Mouse (Mus musculus) midbrain, embryonic 11.5 days (tissue): ENCODE measurements around the gene Gm45062. TPM values are rescaled to one million over a fixed set of nuclear protein-coding genes. Genes with fewer than 3 reads are reported as not detected.

Experiments
- ATAC-seq: fragments of 200-750 bp; cut with Nextera tagmentation; 2 replicates; pipeline ENCODE4 v1.8.0; 2017; ENCODE audit warnings: moderate TSS enrichment, moderate library complexity; ENCODE audit not compliant: low FRiP score
- DNase-seq: peaks from one replicate; pipeline ENCODE4 v3.0.0; 2015; ENCODE audit warnings: low spot score; ENCODE audit errors: missing footprints
- H3K27ac ChIP-seq: fragments of 300-500 bp; sonication (generic); 2 replicates; pipeline ENCODE4 v1.5.1; 2014; ENCODE audit warnings: low read depth, low read length
- H3K27me3 ChIP-seq: fragments of 300-500 bp; sonication (generic); 2 replicates; pipeline ENCODE4 v1.6.1; 2014; ENCODE audit warnings: mild to moderate bottlenecking, low read length, moderate library complexity, mixed read lengths; ENCODE audit not compliant: control insufficient read depth, insufficient read depth
- H3K36me3 ChIP-seq: fragments of 300-500 bp; sonication (generic); 2 replicates; pipeline ENCODE4 v1.6.1; 2014; ENCODE audit warnings: mild to moderate bottlenecking, low read length, moderate library complexity, mixed read lengths; ENCODE audit not compliant: control insufficient read depth, insufficient read depth
- H3K4me1 ChIP-seq: fragments of 300-500 bp; sonication (generic); 2 replicates; pipeline ENCODE4 v1.6.1; 2014; ENCODE audit warnings: low read length; ENCODE audit not compliant: control insufficient read depth, insufficient read depth
- H3K4me2 ChIP-seq: fragments of 300-500 bp; sonication (generic); 2 replicates; pipeline ENCODE4 v1.6.1; 2014; ENCODE audit warnings: mild to moderate bottlenecking, moderate library complexity
- H3K4me3 ChIP-seq: fragments of 300-500 bp; sonication (generic); 2 replicates; pipeline ENCODE4 v1.5.1; 2014; ENCODE audit warnings: low read depth, low read length
- H3K9ac ChIP-seq: fragments of 300-500 bp; sonication (generic); 2 replicates; pipeline ENCODE4 v1.6.1; 2014; ENCODE audit warnings: low read length
- H3K9me3 ChIP-seq: fragments of 300-500 bp; sonication (generic); 2 replicates; pipeline ENCODE4 v1.6.1; 2016; ENCODE audit warnings: low read length; ENCODE audit not compliant: control insufficient read depth
- WGBS: fragments of 180-500 bp; shearing (Covaris S2); extraction: QIAGEN DNeasy Blood & Tissue Kit; methylation state at CpG from one replicate; pipeline ENCODE4 v1.1.7; 2014; 5-methylcytosine and 5-hydroxymethylcytosine counted together
- polyA plus RNA-seq: library from polyadenylated mRNA; unstranded; fragments of >200 nt; fragmentation: Nextera tagmentation; extraction: Ambion mirVana; gene quantifications from 2 replicates; pipeline ENCODE4 v1.2.1, GENCODE M21; 2014

Gm45062 gene
- polyA plus RNA-seq, 1 experiment from 2014 or later: 15.6 TPM

GRCm38 (mm10) chr6:8275098-8275497 is 15.8 kb downstream of the Gm45062 start:
- H3K36me3 ChIP-seq: no peaks in the 10 kb centered on the region
- no peak overlapping the region for H3K4me2 ChIP-seq
- no peaks in the 10 kb centered on the region for H3K9me3 ChIP-seq
- H3K4me1 ChIP-seq: no peaks in the 10 kb centered on the region
- no peak overlapping the region for H3K27ac ChIP-seq
- WGBS: 15% methylated on average over 1 of the region's 1 CpGs
- H3K9ac ChIP-seq: no peak overlapping the region
- ATAC-seq (no peak), DNase-seq (peak; percentile 92)
- no peaks in the 10 kb centered on the region for H3K27me3 ChIP-seq
- H3K4me3 ChIP-seq: no peak overlapping the region

GRCm38 (mm10) chr6:8276431-8276830 is 17.2 kb downstream of the Gm45062 start:
- ATAC-seq (no peak), DNase-seq (no peak)
- no peaks in the 10 kb centered on the region for H3K36me3 ChIP-seq
- H3K4me3 ChIP-seq: no peak overlapping the region
- no peak overlapping the region for H3K4me2 ChIP-seq
- no peak overlapping the region for H3K9ac ChIP-seq
- no peaks in the 10 kb centered on the region for H3K9me3 ChIP-seq
- H3K27me3 ChIP-seq: no peaks in the 10 kb centered on the region
- no peaks in the 10 kb centered on the region for H3K4me1 ChIP-seq
- H3K27ac ChIP-seq: no peak overlapping the region
- WGBS: 91% methylated on average over 4 of the region's 4 CpGs

GRCm38 (mm10) chr6:8278426-8279002 is 19.3 kb downstream of the Gm45062 start:
- H3K36me3 ChIP-seq: no peaks in the 10 kb centered on the region
- H3K27ac ChIP-seq: no peak overlapping the region
- H3K4me2 ChIP-seq: no peak overlapping the region
- no peaks in the 10 kb centered on the region for H3K9me3 ChIP-seq
- DNase-seq: no peak
- 73% methylated on average over 5 of the region's 5 CpGs for WGBS
- no peaks in the 10 kb centered on the region for H3K27me3 ChIP-seq
- ATAC-seq: no peak
- no peak overlapping the region for H3K4me3 ChIP-seq
- H3K4me1 ChIP-seq: no peaks in the 10 kb centered on the region
- no peak overlapping the region for H3K9ac ChIP-seq

GRCm38 (mm10) chr6:8283255-8283654 is 24.0 kb downstream of the Gm45062 start:
- Histone ChIP-seq H3K4me3 (no peak overlapping the region), H3K36me3 (no peaks in the 10 kb centered on the region), H3K9ac (no peak overlapping the region), H3K9me3 (no peaks in the 10 kb centered on the region), H3K27ac (no peak overlapping the region), H3K4me2 (no peak overlapping the region), H3K4me1 (no peaks in the 10 kb centered on the region), H3K27me3 (no peaks in the 10 kb centered on the region)
- ATAC-seq (no peak), DNase-seq (no peak)
- WGBS: 87% methylated on average over 4 of the region's 4 CpGs

GRCm38 (mm10) chr6:8285401-8285960 is 26.2 kb downstream of the Gm45062 start:
- no peaks in the 10 kb centered on the region for H3K4me1 ChIP-seq
- H3K4me2 ChIP-seq: no peak overlapping the region
- no peak for DNase-seq
- no peak overlapping the region for H3K4me3 ChIP-seq
- no peaks in the 10 kb centered on the region for H3K36me3 ChIP-seq
- H3K27ac ChIP-seq: no peak overlapping the region
- H3K9me3 ChIP-seq: no peaks in the 10 kb centered on the region
- no peaks in the 10 kb centered on the region for H3K27me3 ChIP-seq
- 89% methylated on average over 3 of the region's 3 CpGs for WGBS
- ATAC-seq: no peak
- no peak overlapping the region for H3K9ac ChIP-seq

- 95% methylated on average over 3 of the region's 3 CpGs for WGBS
- H3K9me3 ChIP-seq: no peaks in the 10 kb centered on the region
- H3K27ac ChIP-seq: no peak overlapping the region
- H3K4me3 ChIP-seq: no peak overlapping the region
- H3K36me3 ChIP-seq: no peaks in the 10 kb centered on the region
- H3K4me2 ChIP-seq: no peak overlapping the region
- no peaks in the 10 kb centered on the region for H3K27me3 ChIP-seq
- no peak for ATAC-seq
- no peak for DNase-seq
- H3K9ac ChIP-seq: no peak overlapping the region
- no peaks in the 10 kb centered on the region for H3K4me1 ChIP-seq
Observed at GRCm38 (mm10) chr6:8286146-8286545, 26.9 kb downstream of the Gm45062 start.

GRCm38 (mm10) chr6:8288755-8289580 is 29.7 kb downstream of the Gm45062 start:
- no peak for DNase-seq
- Histone ChIP-seq H3K4me3 (no peak overlapping the region), H3K27ac (no peak overlapping the region), H3K27me3 (no peaks in the 10 kb centered on the region), H3K9me3 (no peaks in the 10 kb centered on the region), H3K4me2 (no peak overlapping the region), H3K36me3 (no peaks in the 10 kb centered on the region), H3K4me1 (no peaks in the 10 kb centered on the region), H3K9ac (no peak overlapping the region)
- no peak for ATAC-seq
- WGBS: 88% methylated on average over 4 of the region's 4 CpGs

- no peak for ATAC-seq
- H3K9me3 ChIP-seq: no peaks in the 10 kb centered on the region
- H3K27ac ChIP-seq: no peak overlapping the region
- H3K9ac ChIP-seq: no peak overlapping the region
- no peak overlapping the region for H3K4me2 ChIP-seq
- H3K36me3 ChIP-seq: no peaks in the 10 kb centered on the region
- no peaks in the 10 kb centered on the region for H3K27me3 ChIP-seq
- H3K4me3 ChIP-seq: no peak overlapping the region
- H3K4me1 ChIP-seq: no peaks in the 10 kb centered on the region
- 82% methylated on average over 4 of the region's 4 CpGs for WGBS
- no peak for DNase-seq
Observed at GRCm38 (mm10) chr6:8294048-8294784, 35.0 kb downstream of the Gm45062 start.
